Comparison of ENCODE assay signal across 9 mouse cellular contexts in genomic region chr11:87577601-87578248, GRCm38 (mm10). TPM values are rescaled to one million over a fixed set of nuclear protein-coding genes. Genes with fewer than 3 reads are reported as not detected.
A peak's percentile ranks its signal among the peaks of the same experiment; 100 is the strongest.
DNase-seq lines count a peak whose midpoint lies in the region; ATAC-seq and TF ChIP-seq lines count a peak whose summit lies in the region.
"Had no signal": no experiment of that assay in that cellular context is flagged by ENCODE, and none has a peak within 500 bp of the region (broad histone marks: within the 10 kb centered on the region; RNA-seq: fewer than 3 reads in every experiment).

No protein-coding gene starts in this region.

- TF ChIP-seq CTCF in olfactory bulb, adult 2 months (IDR thresholded peaks at IDR 0.05; ENCODE audit: insufficient read depth, low read depth, low read length), result no peak

- H3K27ac ChIP-seq in neural tube, embryonic 11.5 days (ENCODE audit: low read depth, low read length), result no peak overlapping the region
- no peak overlapping the region for H3K27ac ChIP-seq in forebrain, embryonic 14.5 days (ENCODE audit: low read depth, low read length)
- peak overlapping the region; percentile 72 for H3K27ac ChIP-seq in olfactory bulb, adult 2 months (ENCODE audit: insufficient read depth, low read depth, low read length)

- H3K36me3 ChIP-seq in neural tube, embryonic 11.5 days (ENCODE audit: control insufficient read depth, insufficient read depth, low read length), result no peaks in the 10 kb centered on the region
- no peaks in the 10 kb centered on the region for H3K36me3 ChIP-seq in forebrain, embryonic 14.5 days (ENCODE audit: control insufficient read depth, insufficient read depth, low read length)

- ATAC-seq in neural tube, embryonic 11.5 days (ENCODE audit: insufficient read depth, low FRiP score, low TSS enrichment), result no peak
- ATAC-seq in forebrain, embryonic 14.5 days, result no peak

- WGBS in neural tube, embryonic 11.5 days, result 20% methylated on average over 6 of the region's 6 CpGs
- 12% methylated on average over 6 of the region's 6 CpGs for WGBS in forebrain, embryonic 14.5 days
- WGBS in olfactory bulb, adult 2 months, result 17% methylated on average over 6 of the region's 6 CpGs

- H3K4me2 ChIP-seq in neural tube, embryonic 11.5 days (ENCODE audit: low read depth), result peak overlapping the region; percentile 96
- peak overlapping the region; percentile 72 for H3K4me2 ChIP-seq in forebrain, embryonic 14.5 days (ENCODE audit: low read length)

- H3K9ac ChIP-seq in neural tube, embryonic 11.5 days (ENCODE audit: low read length), result no peak overlapping the region; the same call in 1 of the 2 replicates
- peak overlapping the region; percentile 61 for H3K9ac ChIP-seq in forebrain, embryonic 14.5 days (ENCODE audit: low read length)

- H3K4me3 ChIP-seq in neural tube, embryonic 11.5 days (ENCODE audit: low read depth, low read length), result peak overlapping the region; percentile 51
- peak overlapping the region; percentile 42 for H3K4me3 ChIP-seq in forebrain, embryonic 14.5 days (ENCODE audit: low read depth, low read length)
- peak overlapping the region; percentile 89 for H3K4me3 ChIP-seq in olfactory bulb, adult 2 months (ENCODE audit: insufficient read depth, low read depth, low read length)

- no peak for TF ChIP-seq POLR2A in olfactory bulb, adult 2 months (IDR thresholded peaks at IDR 0.05; ENCODE audit: insufficient read depth, low read depth, low read length)

- H3K27me3 ChIP-seq in neural tube, embryonic 11.5 days (ENCODE audit: control insufficient read depth, insufficient read depth, low read length), result no peaks in the 10 kb centered on the region
- H3K27me3 ChIP-seq in forebrain, embryonic 14.5 days (replicated peaks; ENCODE audit: control insufficient read depth, insufficient read depth, low read length), result no peaks in the 10 kb centered on the region

- no peak for DNase-seq in neural tube, embryonic 11.5 days (ENCODE audit: low spot score)
- no peak for DNase-seq in neural tube, embryonic 10.5 days (ENCODE audit: extremely low spot score, low spot score)
- no peak for DNase-seq in forebrain, embryonic 14.5 days (ENCODE audit: low spot score)
- peak; percentile 67 for DNase-seq in kidney, postnatal 14 days
- DNase-seq in adrenal gland, postnatal 4 days (ENCODE audit: low spot score in 2 of 2), result no peak
- DNase-seq in gastrocnemius, postnatal 25 days, result no peak
- DNase-seq in urinary bladder, postnatal 4 days (ENCODE audit: low spot score in 2 of 2), result no peak

- H3K4me1 ChIP-seq in neural tube, embryonic 11.5 days (ENCODE audit: control insufficient read depth, insufficient read depth, low read length), result peaks cover 4% of the 10 kb centered on the region
- H3K4me1 ChIP-seq in forebrain, embryonic 14.5 days (ENCODE audit: control insufficient read depth, insufficient read depth, low read length), result 0 out of 2 replicates have a peak, but pooled peaks cover 8% of the 10 kb centered on the region
- peaks cover 53% of the 10 kb centered on the region for H3K4me1 ChIP-seq in olfactory bulb, adult 2 months (ENCODE audit: control insufficient read depth, insufficient read depth, low read length)

- H3K9me3 ChIP-seq in neural tube, embryonic 11.5 days (ENCODE audit: control insufficient read depth, low read length), result no peaks in the 10 kb centered on the region
- H3K9me3 ChIP-seq in forebrain, embryonic 14.5 days (replicated peaks; ENCODE audit: control insufficient read depth, low read length), result no peaks in the 10 kb centered on the region

RNA-seq across cellular contexts. Expression of gene Sept4, which starts 9.0 kb away (rescaled TPM):
- 8.0 and 8.8 TPM in 2 replicates for polyA plus RNA-seq in neural tube, embryonic 11.5 days (2014; fragmentation: Nextera tagmentation; extraction: Ambion mirVana)
- polyA plus RNA-seq in forebrain, embryonic 14.5 days (2014; fragmentation: Nextera tagmentation; extraction: Ambion mirVana), result 16.8 and 19.6 TPM in 2 replicates
- not detected in 2 replicates for polyA plus RNA-seq in olfactory bulb, adult 2 months (2012; ENCODE audit: insufficient read depth, insufficient read length, low replicate concordance, missing spikeins)
- 10 to 100 TPM; 39.7 to 47.5 TPM for total RNA-seq in adrenal gland, postnatal 4 days (2021)
- total RNA-seq in gastrocnemius, postnatal 25 days (2021), result 10 to 100 TPM; 10.9 to 14.7 TPM

RNA-seq across cellular contexts. Expression of gene Gm11492, which starts 11.3 kb away (rescaled TPM):
- not detected in 2 replicates for polyA plus RNA-seq in neural tube, embryonic 11.5 days (2014; fragmentation: Nextera tagmentation; extraction: Ambion mirVana)
- polyA plus RNA-seq in forebrain, embryonic 14.5 days (2014; fragmentation: Nextera tagmentation; extraction: Ambion mirVana), result not detected in 2 replicates
- polyA plus RNA-seq in olfactory bulb, adult 2 months (2012; ENCODE audit: insufficient read depth, insufficient read length, low replicate concordance, missing spikeins), result not detected in 2 replicates
- total RNA-seq in adrenal gland, postnatal 4 days (2021), result not detected
- total RNA-seq in gastrocnemius, postnatal 25 days (2021), result not detected
- total RNA-seq: neutrophil, adult 5-6 weeks had no signal

RNA-seq across cellular contexts. Expression of gene Mtmr4, which starts 14.2 kb away (rescaled TPM):
- 84.9 and 95.9 TPM in 2 replicates for polyA plus RNA-seq in neural tube, embryonic 11.5 days (2014; fragmentation: Nextera tagmentation; extraction: Ambion mirVana)
- polyA plus RNA-seq in forebrain, embryonic 14.5 days (2014; fragmentation: Nextera tagmentation; extraction: Ambion mirVana), result 45.5 and 59.7 TPM in 2 replicates
- polyA plus RNA-seq in olfactory bulb, adult 2 months (2012; ENCODE audit: insufficient read depth, insufficient read length, low replicate concordance, missing spikeins), result not detected in 2 replicates
- 10 to 100 TPM; 29.1 to 33.1 TPM for total RNA-seq in adrenal gland, postnatal 4 days (2021)
- total RNA-seq in gastrocnemius, postnatal 25 days (2021), result 10 to 100 TPM in 1 of 2 experiments, 1 to 10 TPM in 1; 9.9 to 13.0 TPM

RNA-seq across cellular contexts. Expression of gene Hsf5, which starts 39.2 kb away (rescaled TPM):
- polyA plus RNA-seq in neural tube, embryonic 11.5 days (2014; fragmentation: Nextera tagmentation; extraction: Ambion mirVana), result 0.18 and 0.24 TPM in 2 replicates
- 0.33 and 0.36 TPM in 2 replicates for polyA plus RNA-seq in forebrain, embryonic 14.5 days (2014; fragmentation: Nextera tagmentation; extraction: Ambion mirVana)
- polyA plus RNA-seq in olfactory bulb, adult 2 months (2012; ENCODE audit: insufficient read depth, insufficient read length, low replicate concordance, missing spikeins), result not detected in 2 replicates
- under 1 TPM; 0.17 TPM for total RNA-seq in adrenal gland, postnatal 4 days (2021)
- total RNA-seq in gastrocnemius, postnatal 25 days (2021), result not detected
- total RNA-seq: neutrophil, adult 5-6 weeks had no signal
